Mouse (Mus musculus): ENCODE measurements around the gene Sema7a. TPM values are rescaled to one million over a fixed set of nuclear protein-coding genes. Genes with fewer than 3 reads are reported as not detected.

The Sema7a gene
- 10 to 100 TPM in 1 of 2 experiments, 1 to 10 TPM in 1; 8.2 to 17.0 TPM for total RNA-seq (2021)
- 54.9 and 59.4 TPM in 2 replicates for polyA plus RNA-seq (2012; rRNA removed)
- long read RNA-seq, partial matches to known transcripts = 0 of 1 reads
- long read RNA-seq, other reads (novel, unspliced or antisense) = 1 of 1 reads

- DNase-seq = peak; percentile 91
These were observed at the start of gene Sema7a for GRCm38 (mm10) chr9:57939431-57940348. Gene Sema7a (plus strand): TSS chr9:57940112.

- no peak for DNase-seq
These were observed 39.4 kb upstream of the Sema7a start for GRCm38 (mm10) chr9:57900478-57900877.

GRCm38 (mm10) chr9:57901197-57901596 is 38.7 kb upstream of the Sema7a start:
- DNase-seq = no peak

- no peak for DNase-seq
These were observed 38.3 kb upstream of the Sema7a start for GRCm38 (mm10) chr9:57901601-57902000.

GRCm38 (mm10) chr9:57902132-57902531 is 37.8 kb upstream of the Sema7a start:
- DNase-seq = no peak

GRCm38 (mm10) chr9:57903589-57904249 is 36.2 kb upstream of the Sema7a start:
- DNase-seq = no peak

GRCm38 (mm10) chr9:57904250-57904644 is 35.7 kb upstream of the Sema7a start:
- no peak for DNase-seq

- DNase-seq = no peak
These were observed 32.7 kb upstream of the Sema7a start for GRCm38 (mm10) chr9:57907206-57907605.

GRCm38 (mm10) chr9:57910254-57911160 is 29.4 kb upstream of the Sema7a start, which contains the start of gene Ubl7:
Gene Ubl7 (plus strand): TSS chr9:57910979.
- DNase-seq = peak; percentile 95

GRCm38 (mm10) chr9:57912571-57912970 is 27.3 kb upstream of the Sema7a start:
- no peak for DNase-seq

- DNase-seq = no peak
These were observed 18.3 kb upstream of the Sema7a start for GRCm38 (mm10) chr9:57921491-57922060.

GRCm38 (mm10) chr9:57922381-57922780 is 17.5 kb upstream of the Sema7a start:
- no peak for DNase-seq

GRCm38 (mm10) chr9:57923046-57923445 is 16.9 kb upstream of the Sema7a start:
- no peak for DNase-seq

GRCm38 (mm10) chr9:57931166-57931767 is 8.6 kb upstream of the Sema7a start:
- DNase-seq = peak; percentile 56

GRCm38 (mm10) chr9:57932253-57932652 is 7.7 kb upstream of the Sema7a start:
- DNase-seq = no peak

- DNase-seq = no peak
These were observed 6.9 kb upstream of the Sema7a start for GRCm38 (mm10) chr9:57932831-57933602.

GRCm38 (mm10) chr9:57935683-57936437 is 4.1 kb upstream of the Sema7a start:
- peak; percentile 87 for DNase-seq

GRCm38 (mm10) chr9:57937171-57937570 is 2.7 kb upstream of the Sema7a start:
- no peak for DNase-seq

- DNase-seq = no peak
These were observed 2.3 kb upstream of the Sema7a start for GRCm38 (mm10) chr9:57937651-57938050.

Data from adrenal gland, adult 2 months (tissue).